Mouse (Mus musculus) MN1 (cell line): ENCODE data around the gene Cyp2d10.
A peak's percentile ranks its signal among the peaks of the same experiment; 100 is the strongest.

Experiments used
- DNase-seq: peaks from one replicate; pipeline ENCODE4 v3.0.0-alpha.2; 2016; ENCODE audit warnings: low spot score

Cyp2d10 gene

DNA sequence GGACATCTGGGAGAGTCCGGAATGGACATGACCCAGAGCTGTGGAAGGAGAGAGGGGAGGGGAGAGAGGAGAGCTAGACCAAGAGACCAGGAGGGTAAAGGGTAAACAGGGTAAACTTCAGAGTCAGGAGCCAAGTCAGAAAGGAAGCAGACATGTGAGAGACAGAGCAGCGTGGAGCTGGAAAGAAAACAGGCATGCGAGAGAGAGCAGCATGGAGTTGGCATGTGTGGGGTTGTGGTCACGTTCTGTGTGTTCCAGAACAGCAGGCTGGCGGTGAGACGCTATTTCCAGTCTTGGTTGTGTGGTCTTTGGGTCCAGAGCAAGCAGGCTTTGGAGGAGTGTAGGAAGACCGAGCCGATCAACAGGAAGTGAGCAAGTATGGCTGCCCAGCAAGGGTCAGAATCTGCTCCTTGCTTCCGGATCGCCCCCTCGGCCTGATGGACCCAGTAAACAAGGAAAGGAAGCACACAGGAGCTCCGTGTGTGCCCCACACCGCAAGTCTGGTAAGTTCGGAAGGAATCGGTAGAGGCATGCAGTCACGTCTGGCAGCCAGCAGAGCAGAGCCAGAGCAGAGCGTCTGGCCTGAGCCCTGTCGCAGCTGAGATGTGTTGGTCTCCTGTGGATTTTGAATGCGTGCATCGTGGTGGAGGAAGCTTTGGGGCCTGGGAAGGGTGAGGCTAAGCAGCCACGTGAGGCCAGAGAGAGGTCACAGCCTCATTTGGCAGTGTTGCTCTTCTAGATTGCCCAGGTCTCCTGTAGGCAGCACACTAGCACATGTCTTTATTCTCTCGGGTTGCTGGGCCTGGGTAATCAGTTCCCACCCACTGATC lies 48.3 kb downstream of the Cyp2d10 start:
- DNase-seq = no peak

GRCm38 (mm10) chr15:82354126-82354945 lies 52.7 kb downstream of the Cyp2d10 start, which contains the start of gene Ndufa6:
Gene Ndufa6 (minus strand): TSS chr15:82354322.
- DNase-seq = peak; percentile 100

GRCm38 (mm10) chr15:82353745-82354113 lies 53.3 kb downstream of the Cyp2d10 start:
- no peak for DNase-seq

DNA sequence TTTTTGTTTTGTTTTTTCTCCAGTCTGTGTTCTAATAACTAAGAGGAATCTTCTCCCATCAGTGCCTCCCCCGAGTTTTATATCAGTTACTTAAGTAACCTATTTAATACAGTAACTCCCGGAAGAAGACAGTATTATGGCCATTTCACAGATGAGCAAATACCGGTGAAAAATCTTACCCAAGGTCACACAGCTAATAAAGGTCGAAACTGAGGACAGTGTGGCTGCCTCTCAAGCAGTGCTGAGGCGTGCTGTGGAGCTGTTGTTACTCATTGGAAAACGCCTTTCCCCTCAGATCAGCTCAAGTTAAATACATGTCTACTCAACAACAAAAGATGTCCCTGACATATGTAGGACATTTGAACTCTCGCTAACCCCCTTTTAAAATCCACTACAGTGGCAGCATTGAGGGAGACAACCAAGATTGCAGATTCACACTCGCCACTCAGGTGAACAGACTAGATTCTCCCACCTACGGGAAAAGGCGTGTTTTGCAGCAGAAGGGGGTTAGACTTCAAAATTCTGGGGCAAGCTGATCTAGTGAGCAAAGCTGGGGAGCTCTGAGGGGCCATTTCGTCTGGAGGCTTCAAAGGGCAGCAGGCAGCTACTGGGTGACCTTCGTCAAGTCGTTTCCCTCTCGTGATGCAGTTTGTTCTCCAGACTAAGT lies 53.8 kb downstream of the Cyp2d10 start:
- peak; percentile 40 for DNase-seq
